Mouse (Mus musculus) forebrain, embryonic 16.5 days (tissue): ENCODE data around the gene Hs6st3. TPM values are rescaled to one million over a fixed set of nuclear protein-coding genes. Genes with fewer than 3 reads are reported as not detected.
"Not testable (repeated sequence)": the region's sequence is repeated elsewhere in the genome, so short reads cannot be mapped to it uniquely, and the experiment has no call there.

Source experiments
- ATAC-seq: fragments of 200-750 bp; cut with Nextera tagmentation; 2 replicates; pipeline ENCODE4 v1.8.0; 2017; ENCODE audit warnings: mild to moderate bottlenecking, moderate library complexity
- H3K27ac ChIP-seq: fragments of 300-500 bp; sonication (generic); 2 replicates; pipeline ENCODE4 v1.5.1; 2014; ENCODE audit warnings: low read length, control low read depth
- H3K27me3 ChIP-seq: fragments of 300-500 bp; sonication (generic); replicated peaks from 2 replicates; pipeline ENCODE4 v1.6.1; 2014; ENCODE audit warnings: low read length; ENCODE audit not compliant: control insufficient read depth, insufficient read depth
- H3K36me3 ChIP-seq: fragments of 300-500 bp; sonication (generic); 2 replicates; pipeline ENCODE4 v1.6.1; 2014; ENCODE audit not compliant: control insufficient read depth, insufficient read depth
- H3K4me1 ChIP-seq: fragments of 300-500 bp; sonication (generic); replicated peaks from 2 replicates; pipeline ENCODE4 v1.6.1; 2014; ENCODE audit warnings: low read length; ENCODE audit not compliant: control insufficient read depth, insufficient read depth
- H3K4me2 ChIP-seq: fragments of 300-500 bp; sonication (generic); 2 replicates; pipeline ENCODE4 v1.6.1; 2014; ENCODE audit warnings: mild to moderate bottlenecking, low read length, control low read depth
- H3K4me3 ChIP-seq: fragments of 300-500 bp; sonication (generic); replicated peaks from 2 replicates; pipeline ENCODE4 v1.5.1; 2014; ENCODE audit warnings: mild to moderate bottlenecking, low read length, control low read depth
- H3K9ac ChIP-seq: fragments of 300-500 bp; sonication (generic); replicated peaks from 2 replicates; pipeline ENCODE4 v1.6.1; 2014; ENCODE audit warnings: low read depth, low read length, control low read depth
- H3K9me3 ChIP-seq: fragments of 300-500 bp; sonication (generic); 2 replicates; pipeline ENCODE4 v1.6.1; 2016; ENCODE audit warnings: low read length; ENCODE audit not compliant: control insufficient read depth
- WGBS: fragments of 180-500 bp; shearing (Covaris S2); extraction: QIAGEN DNeasy Blood & Tissue Kit; methylation state at CpG from one replicate; pipeline ENCODE4 v1.1.7; 2014; 5-methylcytosine and 5-hydroxymethylcytosine counted together
- polyA plus RNA-seq: library from polyadenylated mRNA; unstranded; fragments of >200 nt; fragmentation: Nextera tagmentation; extraction: Ambion mirVana; gene quantifications from 2 replicates; pipeline ENCODE4 v1.2.1, GENCODE M21; 2015

The Hs6st3 gene
- polyA plus RNA-seq, 1 experiment from 2014 or later, result 0.87 TPM

- H3K27ac ChIP-seq, result no peak overlapping the region
- WGBS, result 89% methylated on average over 5 of the region's 5 CpGs
- no peaks in the 10 kb centered on the region for H3K4me1 ChIP-seq
- H3K27me3 ChIP-seq, result no peaks in the 10 kb centered on the region
- no peaks in the 10 kb centered on the region; the same call in 1 of the 2 replicates for H3K9me3 ChIP-seq
- no peak overlapping the region for H3K4me2 ChIP-seq
- ATAC-seq, result no peak
- H3K9ac ChIP-seq, result no peak overlapping the region
- no peak overlapping the region for H3K4me3 ChIP-seq
- no peaks in the 10 kb centered on the region for H3K36me3 ChIP-seq
These were observed 402.4 kb downstream of the Hs6st3 start for GRCm38 (mm10) chr14:119540505-119540904.

GRCm38 (mm10) chr14:119544596-119544995, 406.5 kb downstream of the Hs6st3 start:
- 85% methylated on average over 3 of the region's 3 CpGs for WGBS
- H3K9me3 ChIP-seq, result no peaks in the 10 kb centered on the region; the same call in 1 of the 2 replicates
- no peak overlapping the region for H3K27ac ChIP-seq
- no peaks in the 10 kb centered on the region for H3K4me1 ChIP-seq
- no peak for ATAC-seq
- H3K9ac ChIP-seq, result no peak overlapping the region
- no peaks in the 10 kb centered on the region for H3K36me3 ChIP-seq
- H3K4me3 ChIP-seq, result no peak overlapping the region
- no peak overlapping the region for H3K4me2 ChIP-seq
- no peaks in the 10 kb centered on the region for H3K27me3 ChIP-seq

- H3K27ac ChIP-seq, result no peak overlapping the region
- no peaks in the 10 kb centered on the region for H3K27me3 ChIP-seq
- H3K4me2 ChIP-seq, result no peak overlapping the region
- H3K4me1 ChIP-seq, result no peaks in the 10 kb centered on the region
- no peak for ATAC-seq
- no peak overlapping the region for H3K4me3 ChIP-seq
- no peaks in the 10 kb centered on the region for H3K36me3 ChIP-seq
- 78% methylated on average over 4 of the region's 4 CpGs for WGBS
- H3K9me3 ChIP-seq, result no peaks in the 10 kb centered on the region
- no peak overlapping the region for H3K9ac ChIP-seq
These were observed 420.2 kb downstream of the Hs6st3 start for GRCm38 (mm10) chr14:119558356-119558755.

GRCm38 (mm10) chr14:119582039-119582508, 443.9 kb downstream of the Hs6st3 start:
- no peak overlapping the region for H3K27ac ChIP-seq
- no peaks in the 10 kb centered on the region for H3K36me3 ChIP-seq
- no peak for ATAC-seq
- H3K9me3 ChIP-seq, result no peaks in the 10 kb centered on the region
- no peak overlapping the region for H3K9ac ChIP-seq
- H3K4me2 ChIP-seq, result no peak overlapping the region
- no peak overlapping the region for H3K4me3 ChIP-seq
- 57% methylated on average over 10 of the region's 10 CpGs for WGBS
- H3K4me1 ChIP-seq, result no peaks in the 10 kb centered on the region
- no peaks in the 10 kb centered on the region for H3K27me3 ChIP-seq

- no peaks in the 10 kb centered on the region for H3K36me3 ChIP-seq
- H3K27me3 ChIP-seq, result no peaks in the 10 kb centered on the region
- ATAC-seq, result no peak
- WGBS, result 81% methylated on average over 4 of the region's 4 CpGs
- H3K9ac ChIP-seq, result no peak overlapping the region
- H3K4me2 ChIP-seq, result no peak overlapping the region
- no peak overlapping the region for H3K4me3 ChIP-seq
- no peaks in the 10 kb centered on the region for H3K4me1 ChIP-seq
- no peaks in the 10 kb centered on the region for H3K9me3 ChIP-seq
- H3K27ac ChIP-seq, result no peak overlapping the region
These were observed 446.9 kb downstream of the Hs6st3 start for GRCm38 (mm10) chr14:119585069-119585468.

GRCm38 (mm10) chr14:119587365-119587764, 449.2 kb downstream of the Hs6st3 start:
- H3K36me3 ChIP-seq, H3K4me3 ChIP-seq, H3K9ac ChIP-seq, ATAC-seq, H3K4me1 ChIP-seq, H3K9me3 ChIP-seq, H3K4me2 ChIP-seq, H3K27ac ChIP-seq, H3K27me3 ChIP-seq: not testable (repeated sequence)
- WGBS, result 91% methylated on average over 1 of the region's 1 CpGs

- 45% methylated on average over 14 of the region's 14 CpGs for WGBS
- H3K9me3 ChIP-seq, result no peaks in the 10 kb centered on the region
These were observed 466.2 kb downstream of the Hs6st3 start for GRCm38 (mm10) chr14:119604327-119604726.

GRCm38 (mm10) chr14:119612793-119613192, 474.7 kb downstream of the Hs6st3 start:
- no peak overlapping the region for H3K4me2 ChIP-seq
- H3K9me3 ChIP-seq, result no peaks in the 10 kb centered on the region
- 89% methylated on average over 2 of the region's 2 CpGs for WGBS
- H3K9ac ChIP-seq, result no peak overlapping the region
- ATAC-seq, result no peak
- no peak overlapping the region for H3K27ac ChIP-seq
- H3K4me1 ChIP-seq, result no peaks in the 10 kb centered on the region
- H3K36me3 ChIP-seq, result no peaks in the 10 kb centered on the region
- H3K27me3 ChIP-seq, result no peaks in the 10 kb centered on the region
- no peak overlapping the region for H3K4me3 ChIP-seq

More at GRCm38 (mm10) chr14:119604327-119604726, 466.2 kb downstream of the Hs6st3 start:
- Histone ChIP-seq H3K27ac (no peak overlapping the region), H3K4me1 (peaks cover 3% of the 10 kb centered on the region; the same call in 1 of the 2 replicates), H3K9ac (no peak overlapping the region), H3K27me3 (no peaks in the 10 kb centered on the region), H3K36me3 (no peaks in the 10 kb centered on the region), H3K4me2 (no peak overlapping the region), H3K4me3 (no peak overlapping the region)
- ATAC-seq, result no peak

- no peak overlapping the region for H3K4me2 ChIP-seq
- 84% methylated on average over 1 of the region's 1 CpGs for WGBS
These were observed 491.0 kb downstream of the Hs6st3 start for GRCm38 (mm10) chr14:119629127-119629526.

GRCm38 (mm10) chr14:119633090-119633489, 494.9 kb downstream of the Hs6st3 start:
- no peak overlapping the region for H3K4me3 ChIP-seq
- H3K9ac ChIP-seq, result no peak overlapping the region
- H3K4me2 ChIP-seq, result no peak overlapping the region
- no peaks in the 10 kb centered on the region for H3K36me3 ChIP-seq
- whole genome bisulfite sequencing, result 68% methylated on average over 3 of the region's 3 CpGs
- no peak for ATAC-seq
- H3K27me3 ChIP-seq, result no peaks in the 10 kb centered on the region
- H3K9me3 ChIP-seq, result no peaks in the 10 kb centered on the region
- H3K4me1 ChIP-seq, result peaks cover 3% of the 10 kb centered on the region; the same call in 1 of the 2 replicates
- no peak overlapping the region for H3K27ac ChIP-seq

More at GRCm38 (mm10) chr14:119629127-119629526, 491.0 kb downstream of the Hs6st3 start:
- H3K27ac ChIP-seq, result no peak overlapping the region
- H3K4me1 ChIP-seq, result peaks cover 3% of the 10 kb centered on the region; the same call in 1 of the 2 replicates
- H3K27me3 ChIP-seq, result no peaks in the 10 kb centered on the region
- no peaks in the 10 kb centered on the region for H3K36me3 ChIP-seq
- H3K4me3 ChIP-seq, result no peak overlapping the region
- H3K9ac ChIP-seq, result no peak overlapping the region
- H3K9me3 ChIP-seq, result no peaks in the 10 kb centered on the region
- ATAC-seq, result no peak
